Mouse (Mus musculus): ENCODE results near the gene Tsen54. TPM values are rescaled to one million over a fixed set of nuclear protein-coding genes. Genes with fewer than 3 reads are reported as not detected.
A peak's percentile ranks its signal among the peaks of the same experiment; 100 is the strongest.

Gene Tsen54
- polyA plus RNA-seq, 1 experiment from 2014 or later = 32.8 TPM

DNA sequence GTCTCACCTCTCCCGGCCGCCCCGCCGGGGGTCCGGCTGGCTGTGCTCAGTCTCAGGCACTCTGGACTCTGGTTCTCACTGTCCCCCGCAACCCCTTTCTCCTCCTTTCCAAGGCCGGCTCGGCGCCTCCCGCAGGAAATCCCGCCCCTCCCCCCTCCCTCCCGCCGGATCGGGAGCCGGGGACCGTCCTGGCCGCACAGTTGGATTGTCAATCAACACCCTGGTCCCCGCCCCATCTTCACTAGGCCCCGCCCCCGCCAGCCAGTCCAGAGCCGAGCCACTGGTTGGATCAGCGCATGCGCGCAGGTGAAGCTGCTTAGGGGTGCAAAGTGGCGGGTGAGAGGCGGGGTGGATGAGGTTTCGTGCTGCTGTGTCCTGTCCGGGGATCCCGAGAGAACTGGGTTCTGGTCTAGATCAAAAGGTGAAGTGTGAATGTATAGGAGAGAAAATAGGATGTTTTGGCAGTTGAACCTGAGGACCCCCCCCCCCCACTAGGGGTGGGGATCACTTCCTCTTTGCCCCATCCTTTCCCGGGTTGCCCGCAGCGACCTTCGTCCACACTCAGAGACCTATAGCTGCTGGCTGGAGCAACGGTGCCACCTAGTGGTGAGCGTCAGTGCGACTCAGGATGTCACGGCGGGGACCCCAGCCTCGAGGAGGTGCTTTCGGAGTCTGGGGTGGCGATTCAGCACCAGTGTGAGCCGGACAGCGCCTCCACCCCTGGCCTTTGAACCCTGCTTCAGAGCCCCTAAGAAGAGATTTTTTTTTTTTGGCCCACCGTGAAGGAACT lies 822 bp upstream of the Tsen54 start, which contains the start of gene Caskin2:
Gene Caskin2, minus strand, starts transcription at position 133 of the 790 bp plus-strand sequence.
- DNase-seq (ENCODE audit: low spot score) = peak; percentile 99
- Histone ChIP-seq H3K27me3 (ENCODE audit: control insufficient read depth, insufficient read depth, low read length) (no peaks in the 10 kb centered on the region), H3K9ac (ENCODE audit: low read length) (peak within 1 kb of the TSS; percentile 75), H3K27ac (replicated peaks; ENCODE audit: low read depth, low read length) (peak within 1 kb of the TSS; percentile 56; the same call in 1 of the 2 replicates), H3K9me3 (ENCODE audit: control insufficient read depth, low read length) (no peaks in the 10 kb centered on the region), H3K4me1 (ENCODE audit: control insufficient read depth, insufficient read depth, low read length) (peaks cover 24% of the 10 kb centered on the region), H3K36me3 (ENCODE audit: control insufficient read depth, insufficient read depth, low read length) (peaks cover 5% of the 10 kb centered on the region; the same call in 1 of the 2 replicates), H3K4me3 (ENCODE audit: low read depth, low read length) (peak within 1 kb of the TSS; percentile 96), H3K4me2 (ENCODE audit: low read depth, severe bottlenecking) (peak within 1 kb of the TSS; percentile 92)
- WGBS = under 1% methylated on average over 41 of the region's 44 CpGs
- ATAC-seq (ENCODE audit: insufficient number of reproducible peaks, low FRiP score, low TSS enrichment, low read depth) = peak; percentile 91

DNA sequence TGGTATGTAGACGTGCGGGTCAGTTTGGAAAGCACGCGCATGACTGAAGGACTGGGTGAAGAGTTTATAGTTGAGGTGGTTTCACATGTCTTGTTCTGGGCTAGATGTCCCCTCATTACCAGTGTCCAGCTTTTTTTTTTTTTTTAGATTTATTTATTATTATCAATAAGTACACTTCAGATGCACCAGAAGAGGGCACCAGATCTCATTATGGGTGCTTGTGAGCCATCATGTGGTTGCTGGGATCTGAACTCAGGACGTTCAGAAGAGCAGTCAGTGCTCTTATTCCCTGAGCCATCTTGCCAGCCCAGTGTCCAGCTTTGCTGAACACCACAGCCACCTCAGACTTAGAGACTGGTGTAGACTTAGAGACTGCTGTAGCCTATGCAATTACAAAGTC lies 2.8 kb downstream of the Tsen54 start:
- Histone ChIP-seq H3K27ac (replicated peaks; ENCODE audit: low read depth, low read length) (no peak overlapping the region), H3K36me3 (ENCODE audit: control insufficient read depth, insufficient read depth, low read length) (peaks cover 3% of the 10 kb centered on the region; the same call in 1 of the 2 replicates)
- no peak for ATAC-seq (ENCODE audit: insufficient number of reproducible peaks, low FRiP score, low TSS enrichment, low read depth)

DNA sequence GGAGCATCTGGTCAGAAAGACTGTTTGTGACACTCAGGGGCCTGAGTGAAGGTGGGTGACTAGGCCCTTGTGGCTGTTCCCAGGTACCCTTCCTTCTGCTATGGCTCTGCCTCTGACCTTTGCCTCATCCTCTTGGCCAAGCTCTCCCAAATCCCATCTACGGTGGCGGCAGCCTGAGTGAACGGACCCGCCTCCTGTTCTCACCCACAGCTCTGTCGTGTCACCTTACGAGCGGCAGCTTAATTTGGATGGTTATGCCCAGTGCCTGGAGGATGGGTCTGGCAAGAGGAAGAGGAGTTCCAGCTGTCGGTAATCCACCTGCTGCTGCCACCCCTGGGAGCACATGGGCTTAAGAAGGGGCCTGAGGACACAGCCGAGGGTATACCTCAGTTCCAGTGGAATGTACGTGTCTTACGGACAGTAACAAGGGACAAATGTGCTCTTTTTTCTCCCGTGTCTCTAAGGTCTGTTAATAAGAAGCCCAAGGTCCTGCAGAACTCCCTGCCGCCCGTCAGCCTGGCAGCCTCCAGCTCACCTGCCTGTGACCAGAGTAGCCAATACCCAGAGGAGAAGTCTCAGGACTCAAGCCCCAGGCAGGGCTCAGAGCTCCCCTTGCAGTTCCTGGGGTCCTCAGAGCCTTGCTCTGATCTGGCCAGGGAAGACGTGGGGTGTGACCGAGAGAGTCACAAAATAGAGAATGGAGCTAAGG lies 5.5 kb downstream of the Tsen54 start:
- H3K4me2 ChIP-seq (ENCODE audit: low read depth, severe bottlenecking) = no peak overlapping the region
- 83% methylated on average over 16 of the region's 16 CpGs for WGBS
- H3K4me3 ChIP-seq (ENCODE audit: low read depth, low read length) = no peak overlapping the region
- peaks cover 6% of the 10 kb centered on the region; the same call in 1 of the 2 replicates for H3K4me1 ChIP-seq (ENCODE audit: control insufficient read depth, insufficient read depth, low read length)
- peaks cover 3% of the 10 kb centered on the region; the same call in 1 of the 2 replicates for H3K27me3 ChIP-seq (ENCODE audit: control insufficient read depth, insufficient read depth, low read length)
- peaks cover 6% of the 10 kb centered on the region; the same call in 1 of the 2 replicates for H3K36me3 ChIP-seq (ENCODE audit: control insufficient read depth, insufficient read depth, low read length)
- no peak for DNase-seq (ENCODE audit: low spot score)
- H3K9me3 ChIP-seq (ENCODE audit: control insufficient read depth, low read length) = no peaks in the 10 kb centered on the region
- ATAC-seq (ENCODE audit: insufficient number of reproducible peaks, low FRiP score, low TSS enrichment, low read depth) = no peak
- H3K9ac ChIP-seq (ENCODE audit: low read length) = no peak overlapping the region
- no peak overlapping the region for H3K27ac ChIP-seq (replicated peaks; ENCODE audit: low read depth, low read length)

More for the DNA sequence above, 2.8 kb downstream of the Tsen54 start:
- no peak overlapping the region for H3K4me2 ChIP-seq (ENCODE audit: low read depth, severe bottlenecking)
- no peak overlapping the region for H3K9ac ChIP-seq (ENCODE audit: low read length)
- H3K9me3 ChIP-seq (ENCODE audit: control insufficient read depth, low read length) = no peaks in the 10 kb centered on the region
- H3K4me3 ChIP-seq (ENCODE audit: low read depth, low read length) = no peak overlapping the region
- WGBS = 95% methylated on average over 5 of the region's 5 CpGs
- DNase-seq (ENCODE audit: low spot score) = no peak
- H3K4me1 ChIP-seq (ENCODE audit: control insufficient read depth, insufficient read depth, low read length) = peaks cover 11% of the 10 kb centered on the region
- H3K27me3 ChIP-seq (ENCODE audit: control insufficient read depth, insufficient read depth, low read length) = no peaks in the 10 kb centered on the region

DNA sequence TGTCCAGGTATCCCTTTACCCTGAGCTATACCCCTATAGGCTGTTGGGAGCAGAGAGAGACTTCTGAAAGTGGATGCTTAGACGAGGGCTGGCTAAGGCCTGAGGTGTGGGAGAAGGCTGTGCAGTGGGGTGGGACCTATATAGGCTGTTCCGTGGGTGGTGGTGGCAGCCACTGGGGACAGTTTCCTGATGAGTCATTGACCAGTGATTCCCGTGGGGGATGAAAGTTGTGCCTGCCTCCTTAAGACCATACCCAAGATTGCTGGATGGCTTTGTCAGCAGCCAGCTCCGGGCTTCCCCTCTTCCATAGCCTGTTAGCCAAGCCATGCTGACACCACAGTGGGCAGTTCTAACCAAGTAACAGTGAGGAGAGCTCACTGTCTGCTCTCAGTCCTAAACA lies 6.5 kb downstream of the Tsen54 start:
- ATAC-seq (ENCODE audit: insufficient number of reproducible peaks, low FRiP score, low TSS enrichment, low read depth) (no peak), DNase-seq (ENCODE audit: low spot score) (no peak)
- Histone ChIP-seq H3K9ac (ENCODE audit: low read length) (no peak overlapping the region), H3K36me3 (ENCODE audit: control insufficient read depth, insufficient read depth, low read length) (peaks cover 6% of the 10 kb centered on the region; the same call in 1 of the 2 replicates), H3K4me2 (ENCODE audit: low read depth, severe bottlenecking) (no peak overlapping the region), H3K27ac (replicated peaks; ENCODE audit: low read depth, low read length) (no peak overlapping the region), H3K27me3 (ENCODE audit: control insufficient read depth, insufficient read depth, low read length) (peaks cover 3% of the 10 kb centered on the region; the same call in 1 of the 2 replicates), H3K9me3 (ENCODE audit: control insufficient read depth, low read length) (no peaks in the 10 kb centered on the region), H3K4me1 (ENCODE audit: control insufficient read depth, insufficient read depth, low read length) (no peaks in the 10 kb centered on the region), H3K4me3 (ENCODE audit: low read depth, low read length) (no peak overlapping the region)
- WGBS = 93% methylated on average over 4 of the region's 4 CpGs

DNA sequence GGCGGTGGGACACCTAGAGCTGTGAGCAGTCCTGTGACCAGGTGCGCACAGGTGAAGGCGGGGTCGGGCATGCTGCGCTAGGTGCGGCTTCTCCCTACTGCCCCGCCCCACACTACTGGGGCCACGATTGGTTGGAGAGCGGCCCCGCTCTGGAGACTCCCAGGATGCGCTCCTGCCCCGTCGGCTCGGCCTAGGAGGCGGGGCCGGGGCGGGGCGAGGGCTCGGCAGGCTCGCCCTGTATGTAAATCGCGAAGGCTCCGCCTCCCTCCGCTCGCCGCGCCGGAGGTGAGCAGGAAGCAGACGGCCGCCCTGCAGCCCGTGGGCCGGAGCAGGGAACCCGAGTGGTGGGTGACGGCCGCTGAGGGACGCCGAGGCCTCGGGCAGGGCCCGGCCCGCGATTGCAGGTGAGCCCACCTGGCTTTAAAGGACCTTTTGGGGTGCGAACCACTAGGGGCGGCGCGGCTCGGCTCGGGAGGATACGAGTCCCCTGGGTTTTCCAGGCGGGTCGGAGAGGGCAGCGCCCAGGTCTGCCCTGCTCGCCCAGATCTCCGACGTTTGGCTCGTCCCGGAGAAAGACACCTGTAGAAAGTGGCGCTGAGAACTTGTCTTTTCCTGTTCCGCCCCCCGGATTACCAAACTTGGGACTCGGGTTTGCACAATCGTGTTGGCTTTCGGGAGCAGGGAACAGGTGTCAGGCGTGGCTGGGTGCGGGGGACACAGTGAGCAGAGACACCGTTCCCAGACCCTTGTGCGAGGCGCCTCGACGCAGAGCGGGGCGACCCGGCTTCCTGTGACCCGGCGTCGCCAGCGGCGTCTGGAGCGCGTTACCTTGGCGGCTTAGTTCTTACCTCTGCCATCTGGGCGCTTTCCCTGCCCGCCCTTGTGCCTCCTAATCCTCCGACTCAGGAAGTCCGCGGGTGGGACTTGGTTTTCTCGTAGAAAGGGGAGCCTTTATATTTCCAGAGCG lies 9.5 kb downstream of the Tsen54 start, which contains the start of gene Llgl2:
Gene Llgl2, plus strand, starts transcription at position 276 of the 967 bp plus-strand sequence.
- no peak within 1 kb of the TSS for H3K27ac ChIP-seq (replicated peaks; ENCODE audit: low read depth, low read length)
- H3K4me1 ChIP-seq (ENCODE audit: control insufficient read depth, insufficient read depth, low read length) = no peaks in the 10 kb centered on the region
- peaks cover 3% of the 10 kb centered on the region; the same call in 1 of the 2 replicates for H3K27me3 ChIP-seq (ENCODE audit: control insufficient read depth, insufficient read depth, low read length)

DNA sequence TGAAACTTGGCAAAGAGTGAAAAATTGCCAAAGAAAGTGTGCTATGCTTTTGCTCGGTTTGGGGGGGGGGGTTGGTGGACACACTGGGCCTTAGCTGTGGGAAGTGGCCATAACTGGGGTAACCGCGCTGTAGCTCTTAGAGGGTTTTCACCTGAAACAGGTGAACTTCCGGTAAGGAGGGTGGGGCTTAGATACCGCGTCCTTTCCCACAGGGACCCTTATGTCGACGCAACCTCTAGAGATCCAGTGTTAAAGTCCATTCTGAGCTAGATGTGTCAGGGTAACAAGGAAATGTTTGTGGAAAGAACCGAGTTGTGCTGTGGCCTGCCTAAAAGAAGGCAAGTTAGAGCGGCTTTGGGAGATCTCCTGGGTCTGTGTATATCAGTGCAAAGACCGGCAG lies 10.3 kb downstream of the Tsen54 start:
- Histone ChIP-seq H3K4me3 (ENCODE audit: low read depth, low read length) (peak overlapping the region; percentile 64), H3K4me2 (ENCODE audit: low read depth, severe bottlenecking) (peak overlapping the region; percentile 97), H3K27me3 (ENCODE audit: control insufficient read depth, insufficient read depth, low read length) (peaks cover 3% of the 10 kb centered on the region; the same call in 1 of the 2 replicates), H3K27ac (replicated peaks; ENCODE audit: low read depth, low read length) (no peak overlapping the region), H3K4me1 (ENCODE audit: control insufficient read depth, insufficient read depth, low read length) (no peaks in the 10 kb centered on the region), H3K9me3 (ENCODE audit: control insufficient read depth, low read length) (no peaks in the 10 kb centered on the region), H3K9ac (ENCODE audit: low read length) (no peak overlapping the region), H3K36me3 (ENCODE audit: control insufficient read depth, insufficient read depth, low read length) (peaks cover 6% of the 10 kb centered on the region; the same call in 1 of the 2 replicates)
- 19% methylated on average over 11 of the region's 11 CpGs for WGBS
- ATAC-seq (ENCODE audit: insufficient number of reproducible peaks, low FRiP score, low TSS enrichment, low read depth) (no peak), DNase-seq (ENCODE audit: low spot score) (no peak)

More for the DNA sequence above, 9.5 kb downstream of the Tsen54 start, which contains the start of gene Llgl2:
- Histone ChIP-seq H3K4me2 (ENCODE audit: low read depth, severe bottlenecking) (peak within 1 kb of the TSS; percentile 97), H3K9ac (ENCODE audit: low read length) (peak within 1 kb of the TSS; percentile 55), H3K9me3 (ENCODE audit: control insufficient read depth, low read length) (no peaks in the 10 kb centered on the region), H3K36me3 (ENCODE audit: control insufficient read depth, insufficient read depth, low read length) (peaks cover 6% of the 10 kb centered on the region; the same call in 1 of the 2 replicates), H3K4me3 (ENCODE audit: low read depth, low read length) (peak within 1 kb of the TSS; percentile 64)
- DNase-seq (ENCODE audit: low spot score) = peak; percentile 88
- ATAC-seq (ENCODE audit: insufficient number of reproducible peaks, low FRiP score, low TSS enrichment, low read depth) = peak; percentile 90
- under 1% methylated on average over 87 of the region's 87 CpGs for WGBS

DNA sequence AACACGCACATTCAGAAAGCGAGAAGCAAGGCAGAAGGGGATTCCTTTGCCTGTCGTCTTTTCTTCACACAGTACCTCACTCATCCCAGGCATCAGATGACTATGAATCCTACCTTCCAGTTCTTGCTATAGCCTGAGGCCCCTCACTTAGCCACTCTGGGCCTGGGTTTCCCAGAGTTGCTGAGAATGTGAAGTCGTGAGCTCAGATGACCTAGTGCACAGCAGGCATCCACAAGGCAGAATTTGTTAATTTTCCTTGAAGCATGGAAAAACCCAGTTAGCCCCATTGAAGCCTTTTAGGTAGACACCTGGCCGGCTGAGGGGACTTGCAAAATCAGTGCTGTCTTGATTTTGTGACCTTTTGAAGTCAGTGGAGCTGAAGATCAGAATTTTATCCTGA lies 12.0 kb downstream of the Tsen54 start:
- no peak overlapping the region for H3K4me3 ChIP-seq (ENCODE audit: low read depth, low read length)
- no peak overlapping the region for H3K9ac ChIP-seq (ENCODE audit: low read length)
- H3K4me1 ChIP-seq (ENCODE audit: control insufficient read depth, insufficient read depth, low read length) = peaks cover 11% of the 10 kb centered on the region
- ATAC-seq (ENCODE audit: insufficient number of reproducible peaks, low FRiP score, low TSS enrichment, low read depth) (no peak), DNase-seq (ENCODE audit: low spot score) (no peak)
- no peaks in the 10 kb centered on the region for H3K9me3 ChIP-seq (ENCODE audit: control insufficient read depth, low read length)
- H3K27me3 ChIP-seq (ENCODE audit: control insufficient read depth, insufficient read depth, low read length) = peaks cover 3% of the 10 kb centered on the region; the same call in 1 of the 2 replicates
- 49% methylated on average over 5 of the region's 5 CpGs for WGBS
- peaks cover 4% of the 10 kb centered on the region; the same call in 1 of the 2 replicates for H3K36me3 ChIP-seq (ENCODE audit: control insufficient read depth, insufficient read depth, low read length)
- no peak overlapping the region for H3K4me2 ChIP-seq (ENCODE audit: low read depth, severe bottlenecking)
- H3K27ac ChIP-seq (replicated peaks; ENCODE audit: low read depth, low read length) = no peak overlapping the region
